Mouse (Mus musculus) CH12.LX (cell line): ENCODE measurements around the gene Sh2d5. TPM values are rescaled to one million over a fixed set of nuclear protein-coding genes. Genes with fewer than 3 reads are reported as not detected.
A peak's percentile ranks its signal among the peaks of the same experiment; 100 is the strongest.

Experiments
- DNase-seq: peaks from one replicate; pipeline ENCODE4 v3.0.0-alpha.2; 2013; ENCODE audit errors: extremely low read depth
- H3K27ac ChIP-seq: 2 replicates; pipeline ENCODE4 v1.5.1; 2012; ENCODE audit warnings: low read depth, mild to moderate bottlenecking, control low read depth, moderate library complexity; ENCODE audit not compliant: insufficient read depth
- H3K27me3 ChIP-seq: replicated peaks from 2 replicates; pipeline ENCODE3; 2012; ENCODE audit warnings: inconsistent platforms
- H3K36me3 ChIP-seq, 2 experiments: replicated peaks in 1 of 2; 2 replicates each; pipeline versions ENCODE3 to v1.6.1; 2012; ENCODE audit warnings: inconsistent platforms in 1 of 2, low read length in 1 of 2, mild to moderate bottlenecking in 1 of 2, mixed read lengths in 1 of 2, moderate library complexity in 1 of 2; ENCODE audit not compliant: control insufficient read depth in 1 of 2, insufficient read depth in 1 of 2
- H3K4me1 ChIP-seq, 2 experiments: 2 replicates each; pipeline ENCODE4 v1.6.1; 2012; ENCODE audit warnings: inconsistent platforms in 1 of 2, moderate library complexity in 1 of 2; ENCODE audit not compliant: insufficient read depth in 2 of 2, control insufficient read depth in 1 of 2
- H3K4me2 ChIP-seq: 2 replicates; pipeline ENCODE4 v1.6.1; 2012; ENCODE audit warnings: low read depth, mild to moderate bottlenecking, control low read depth; ENCODE audit not compliant: poor library complexity, insufficient read depth, severe bottlenecking
- H3K4me3 ChIP-seq, 3 experiments: fragments of 150-350 bp in 1 of 3; sonication (generic) in 1 of 3; replicated peaks in 1 of 3; 2 replicates each; pipeline versions ENCODE3 to v1.5.1; 2011 to 2012; ENCODE audit warnings: low read depth in 2 of 3, low read length in 2 of 3, mild to moderate bottlenecking in 2 of 3, moderate library complexity in 2 of 3, control low read depth in 1 of 3, improper control_type of control experiment in 1 of 3, inconsistent platforms in 1 of 3, mixed read lengths in 1 of 3; ENCODE audit not compliant: poor library complexity in 1 of 3
- H3K79me2 ChIP-seq: replicated peaks from 2 replicates; pipeline ENCODE4 v1.6.1; 2012; ENCODE audit warnings: mild to moderate bottlenecking, moderate library complexity; ENCODE audit not compliant: control insufficient read depth, poor library complexity, insufficient read depth, severe bottlenecking; ENCODE audit errors: extremely low read depth
- H3K9ac ChIP-seq: 2 replicates; pipeline ENCODE4 v1.6.1; 2012; ENCODE audit warnings: low read depth, mild to moderate bottlenecking, control low read depth, moderate library complexity; ENCODE audit not compliant: insufficient read depth
- H3K9me3 ChIP-seq: replicated peaks from 2 replicates; pipeline ENCODE3; 2012; ENCODE audit warnings: low read length, inconsistent platforms, mixed read lengths
- BHLHE40 ChIP-seq: IDR thresholded peaks from 2 replicates; pipeline ENCODE4 v1.6.1; 2011; ENCODE audit warnings: mild to moderate bottlenecking, low read depth, low read length, improper control_type of control experiment
- CHD1 ChIP-seq: IDR thresholded peaks from 2 replicates; pipeline ENCODE4 v1.6.1; 2012; ENCODE audit warnings: low read depth, low read length, improper control_type of control experiment, inconsistent platforms
- CHD2 ChIP-seq: IDR thresholded peaks from 2 replicates; pipeline ENCODE4 v1.6.1; 2011; ENCODE audit warnings: low read length, improper control_type of control experiment
- E2F4 ChIP-seq: IDR thresholded peaks from 2 replicates; pipeline ENCODE4 v1.6.1; 2011; ENCODE audit warnings: low read depth, low read length, improper control_type of control experiment; ENCODE audit not compliant: insufficient replicate concordance
- ELF1 ChIP-seq: IDR thresholded peaks from 2 replicates; pipeline ENCODE4 v1.6.1; 2014; ENCODE audit warnings: low read depth, mild to moderate bottlenecking, inconsistent platforms, low read length, improper control_type of control experiment
- EP300 ChIP-seq: IDR thresholded peaks from 2 replicates; pipeline ENCODE4 v1.6.1; 2011; ENCODE audit warnings: low read length, improper control_type of control experiment
- ETS1 ChIP-seq: conservative IDR thresholded peaks from 2 replicates; pipeline ENCODE4 v1.6.1; 2012; ENCODE audit warnings: low read depth, mild to moderate bottlenecking, inconsistent platforms, low read length, improper control_type of control experiment, moderate library complexity
- GABPA ChIP-seq: IDR thresholded peaks from 2 replicates; pipeline ENCODE4 v1.6.1; 2012; ENCODE audit warnings: low read depth, low read length, improper control_type of control experiment, inconsistent platforms; ENCODE audit not compliant: insufficient replicate concordance
- HCFC1 ChIP-seq: IDR thresholded peaks from 2 replicates; pipeline ENCODE4 v1.6.1; 2012; ENCODE audit warnings: low read depth, mild to moderate bottlenecking, inconsistent platforms, low read length, improper control_type of control experiment
- IRF4 ChIP-seq: IDR thresholded peaks from 2 replicates; pipeline ENCODE4 v1.6.1; 2014; ENCODE audit warnings: low read depth, mild to moderate bottlenecking, inconsistent platforms, low read length, improper control_type of control experiment
- JUND ChIP-seq: conservative IDR thresholded peaks from 2 replicates; pipeline ENCODE4 v1.6.1; 2011; ENCODE audit warnings: low read depth, low read length, improper control_type of control experiment
- KAT2A ChIP-seq: IDR thresholded peaks from 2 replicates; pipeline ENCODE4 v1.6.1; 2012; ENCODE audit warnings: low read length, improper control_type of control experiment, inconsistent platforms; ENCODE audit not compliant: insufficient replicate concordance
- MAFK ChIP-seq: IDR thresholded peaks from 2 replicates; pipeline ENCODE4 v1.6.1; 2011; ENCODE audit warnings: low read length, improper control_type of control experiment; ENCODE audit not compliant: insufficient replicate concordance
- MAX ChIP-seq: IDR thresholded peaks from 2 replicates; pipeline ENCODE4 v1.6.1; 2011; ENCODE audit warnings: low read length, improper control_type of control experiment
- MXI1 ChIP-seq: IDR thresholded peaks from 2 replicates; pipeline ENCODE4 v1.6.1; 2011; ENCODE audit warnings: mild to moderate bottlenecking, low read depth, low read length, improper control_type of control experiment
- MYC ChIP-seq: IDR thresholded peaks from 2 replicates; pipeline ENCODE4 v1.6.1; 2011; ENCODE audit warnings: low read depth, mild to moderate bottlenecking, improper control_type of control experiment, low read length
- NRF1 ChIP-seq: IDR thresholded peaks from 2 replicates; pipeline ENCODE4 v1.6.1; 2014; ENCODE audit warnings: low read depth, mild to moderate bottlenecking, inconsistent platforms, low read length, improper control_type of control experiment, moderate library complexity
- PAX5 ChIP-seq: IDR thresholded peaks from 2 replicates; pipeline ENCODE4 v1.6.1; 2012; ENCODE audit warnings: low read length, inconsistent platforms, mixed read lengths
- POLR2A ChIP-seq: IDR thresholded peaks from 2 replicates; pipeline ENCODE4 v1.6.1; 2011; ENCODE audit warnings: low read depth, mild to moderate bottlenecking, improper control_type of control experiment, low read length
- RAD21 ChIP-seq: IDR thresholded peaks from 2 replicates; pipeline ENCODE4 v1.6.1; 2011; ENCODE audit warnings: low read depth, mild to moderate bottlenecking, low read length, improper control_type of control experiment, moderate library complexity
- SIN3A ChIP-seq: IDR thresholded peaks from 2 replicates; pipeline ENCODE4 v1.6.1; 2012; ENCODE audit warnings: low read length, improper control_type of control experiment, inconsistent platforms
- TBP ChIP-seq: conservative IDR thresholded peaks from 2 replicates; pipeline ENCODE4 v1.6.1; 2011; ENCODE audit warnings: low read depth, low read length, improper control_type of control experiment
- TCF12 ChIP-seq: IDR thresholded peaks from 2 replicates; pipeline ENCODE4 v1.6.1; 2014; ENCODE audit warnings: low read depth, mild to moderate bottlenecking, inconsistent platforms, low read length, improper control_type of control experiment
- UBTF ChIP-seq: IDR thresholded peaks from 2 replicates; pipeline ENCODE4 v1.6.1; 2012; ENCODE audit warnings: low read depth, mild to moderate bottlenecking, inconsistent platforms, low read length, improper control_type of control experiment, moderate library complexity
- USF1 ChIP-seq: IDR thresholded peaks from 2 replicates; pipeline ENCODE4 v1.6.1; 2014; ENCODE audit warnings: low read depth, mild to moderate bottlenecking, inconsistent platforms, low read length, improper control_type of control experiment
- USF2 ChIP-seq: conservative IDR thresholded peaks from 2 replicates; pipeline ENCODE4 v1.6.1; 2011; ENCODE audit warnings: low read depth, low read length, improper control_type of control experiment
- ZC3H11A ChIP-seq: IDR thresholded peaks from 2 replicates; pipeline ENCODE4 v1.6.1; 2012; ENCODE audit warnings: low read depth, mild to moderate bottlenecking, inconsistent platforms, low read length, improper control_type of control experiment
- ZMIZ1 ChIP-seq: IDR thresholded peaks from 2 replicates; pipeline ENCODE4 v1.6.1; 2012; ENCODE audit warnings: low read depth, mild to moderate bottlenecking, inconsistent platforms, low read length, improper control_type of control experiment
- ZNF384 ChIP-seq: IDR thresholded peaks from 2 replicates; pipeline ENCODE4 v1.6.1; 2012; ENCODE audit warnings: low read depth, low read length, improper control_type of control experiment, inconsistent platforms
- dilution Hi-C: fragments of 300-500 bp; cut with MboI; formaldehyde crosslinking; loops from 2 replicates; pipeline ENCODE4 v1.14.3; 2020; ENCODE audit warnings: low sequenced_read_pairs; ENCODE audit not compliant: extremely low pct_unique_long_range_greater_than_20kb, extremely low pct_ligation_motif_present
- in situ Hi-C: fragments of 300-500 bp; cut with MboI; formaldehyde crosslinking; loops from 3 replicates; pipeline ENCODE4 v1.14.3; 2019; ENCODE audit warnings: low sequenced_read_pairs, low pct_ligation_motif_present, low pct_unique_long_range_greater_than_20kb, mixed read lengths
- polyA plus RNA-seq: library from polyadenylated mRNA; unstranded; fragments of >175 nt; gene quantifications from 2 replicates; pipeline ENCODE4 v1.2.1, GENCODE M21; 2012; ENCODE audit warnings: low read depth; ENCODE audit not compliant: insufficient read length
- total RNA-seq, 2 experiments: library from RNA; depleted of rRNA; stranded (reverse); fragments of 300-350 nt in 1 of 2; fragments of >200 nt in 1 of 2; gene quantifications; 2 replicates each; pipeline ENCODE4 v1.2.3; 2012 to 2014

Sh2d5 gene
- total and polyA plus RNA-seq, 3 experiments: 0.24 to 0.68 (median 0.57) TPM

DNA sequence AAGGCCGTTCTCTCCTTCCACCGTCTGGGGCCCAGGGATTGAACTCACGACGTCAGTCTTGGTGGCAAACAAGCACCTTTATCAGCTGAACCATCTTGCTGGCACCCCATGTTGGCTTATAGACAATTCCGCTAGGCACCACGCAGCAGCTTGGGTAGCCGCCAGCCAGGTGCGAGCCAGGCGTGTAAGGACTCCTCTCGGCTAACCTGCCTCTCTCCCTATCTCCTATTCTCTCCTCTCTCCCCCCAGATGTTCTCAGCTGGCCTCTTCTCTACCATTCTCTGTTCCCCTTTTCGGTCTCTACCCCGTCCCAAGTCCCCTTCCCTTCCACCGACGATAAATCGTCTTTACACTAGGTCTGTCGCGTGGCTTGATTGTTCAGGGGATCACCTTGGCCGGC is 53.5 kb downstream of the Sh2d5 start:
- Histone ChIP-seq H3K79me2 (peaks cover 21% of the 10 kb centered on the region), H3K27me3 (no peaks in the 10 kb centered on the region)
- TF ChIP-seq TCF12 (peak; percentile 28; the same call in 1 of the 2 replicates), IRF4 (peak; percentile 60), MXI1 (peak; percentile 14; the same call in 1 of the 2 replicates), MAX (peak; percentile 41; the same call in 1 of the 2 replicates), USF1 (no peak), CHD1 (no peak), MYC (0 out of 2 replicates have a peak, but pooled peaks have one; percentile 27), MAFK (no peak), PAX5 (no peak), UBTF (0 out of 2 replicates have a peak, but pooled peaks have one; percentile 53)
- TF ChIP-seq, all 38 proteins: peak for 6
- Histone ChIP-seq H3K4me2 (peak overlapping the region; percentile 46), H3K9ac (peak overlapping the region; percentile 86), H3K4me3 (peak overlapping the region; percentile 68 to 100 (median 94)), H3K36me3 (peaks cover 13 to 29% of the 10 kb centered on the region in 2 experiments), H3K9me3 (peaks cover 5% of the 10 kb centered on the region), H3K27ac (0 out of 2 replicates have a peak overlapping the region, but pooled peaks have one; percentile 18), H3K4me1 (peaks cover 4 to 35% of the 10 kb centered on the region in 2 experiments)
- dilution Hi-C loops (no loop called here), in situ Hi-C loops (loop anchor here (25.0 kb wide), 1 partner anchor 341 kb away; no protein-coding TSS in a partner anchor)
- peak; percentile 42 for DNase-seq

DNA sequence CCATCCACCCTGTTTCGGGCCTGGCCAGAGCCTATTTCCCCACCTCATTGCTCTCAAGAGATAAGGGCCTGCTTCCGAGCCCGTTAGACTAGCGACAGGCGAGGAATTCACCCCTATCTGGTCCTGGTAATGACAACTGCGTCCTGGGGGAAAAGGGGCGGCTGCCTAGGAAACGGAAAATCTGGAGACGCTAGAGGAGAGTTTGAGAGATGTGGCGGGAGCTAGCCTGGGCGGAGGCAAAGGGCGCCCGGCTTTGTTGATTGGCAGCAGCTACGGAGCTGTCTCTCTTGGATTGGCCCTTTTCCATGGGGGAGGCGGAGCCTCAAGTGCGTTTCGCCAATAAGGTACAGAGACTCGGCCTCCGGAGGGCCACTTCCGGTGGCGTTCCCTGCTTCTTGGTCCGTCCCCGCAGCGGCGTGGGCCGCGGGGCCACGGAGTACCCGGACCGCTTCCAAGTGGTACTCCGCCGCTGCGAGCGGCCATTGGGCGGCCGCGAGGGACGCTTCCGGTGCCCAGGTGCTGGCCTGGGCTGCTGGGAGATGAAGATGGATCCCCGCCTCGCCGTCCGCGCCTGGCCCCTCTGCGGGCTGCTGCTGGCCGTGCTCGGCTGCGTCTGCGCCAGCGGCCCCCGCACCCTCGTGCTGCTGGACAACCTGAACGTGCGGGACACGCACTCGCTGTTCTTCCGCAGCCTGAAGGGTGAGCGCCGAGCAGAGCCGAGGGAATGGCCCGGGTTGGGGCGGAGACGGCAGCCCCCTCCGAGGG is 54.3 kb downstream of the Sh2d5 start, which contains the start of gene Ddost:
Ddost (plus strand) TSS at position 391 of the 765 bp plus-strand sequence.
- Histone ChIP-seq H3K4me2 (peak within 1 kb of the TSS; percentile 81), H3K4me3 (peak within 1 kb of the TSS; percentile 75 to 100 (median 94)), H3K27me3 (no peaks in the 10 kb centered on the region), H3K79me2 (peaks cover 21% of the 10 kb centered on the region), H3K9ac (peak within 1 kb of the TSS; percentile 86), H3K4me1 (peaks cover 4 to 35% of the 10 kb centered on the region in 2 experiments), H3K9me3 (peaks cover 5% of the 10 kb centered on the region), H3K27ac (0 out of 2 replicates have a peak within 1 kb of the TSS, but pooled peaks have one; percentile 18), H3K36me3 (peaks cover 21 to 36% of the 10 kb centered on the region in 2 experiments)
- dilution Hi-C loops: no loop called here
- in situ Hi-C loops: loop anchor here (25.0 kb wide), 1 partner anchor 342 kb away; no protein-coding TSS in a partner anchor
- DNase-seq: peak; percentile 99
- TF ChIP-seq USF2 (no peak), ZNF384 (no peak), NRF1 (peak; percentile 55), E2F4 (0 out of 2 replicates have a peak, but pooled peaks have one; percentile 78), CHD2 (peak; percentile 85), ZC3H11A (no peak), POLR2A (peak; percentile 94), TBP (no peak; the same call in 1 of the 2 replicates), SIN3A (peak; percentile 91), HCFC1 (peak; percentile 97), ELF1 (peak; percentile 86), TCF12 (peak; percentile 79), MYC (peak; percentile 76; the same call in 1 of the 2 replicates), ETS1 (no peak), PAX5 (no peak), JUND (no peak), CHD1 (no peak), BHLHE40 (peak; percentile 30; the same call in 1 of the 2 replicates), RAD21 (no peak), USF1 (no peak), EP300 (no peak), GABPA (no peak; the same call in 1 of the 2 replicates), ZMIZ1 (peak; percentile 69; the same call in 1 of the 2 replicates), MXI1 (peak; percentile 80), KAT2A (peak; percentile 87; the same call in 1 of the 2 replicates)
